Mouse (Mus musculus) telencephalon, adult 2 months (tissue): ENCODE measurements at regions not wholly inside any gene's neighbourhood (a gene's known extent, or its start where the extent isn't known, plus 50 kb on each side); places are given as distances from the start of the nearest gene placed in this dataset.

ENCODE experiments used
- DNase-seq: peaks from one replicate; pipeline ENCODE4 v3.0.0-alpha.2; 2011; ENCODE audit warnings: low read depth, low spot score

DNA sequence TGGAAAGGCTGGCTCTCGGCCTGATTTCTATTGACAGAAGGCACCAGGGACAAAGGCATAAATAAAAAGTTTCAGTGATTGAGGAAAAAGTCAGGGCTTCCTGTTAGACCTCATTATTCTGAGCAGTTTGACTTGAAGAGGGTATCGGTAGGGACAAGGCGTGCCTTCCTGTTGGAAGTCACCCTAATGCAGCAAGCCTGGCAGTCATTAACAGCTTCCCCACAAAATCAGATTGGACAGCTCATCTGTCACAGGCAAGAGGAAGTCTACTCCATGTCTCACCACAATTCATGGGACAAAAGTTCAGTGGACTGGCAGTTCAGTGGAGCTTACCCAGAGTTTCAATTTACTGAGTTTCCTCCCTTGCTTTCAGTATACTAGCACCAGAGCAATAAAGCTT lies 715.5 kb downstream of the Fam181b start:
- DNase-seq = no peak

DNA sequence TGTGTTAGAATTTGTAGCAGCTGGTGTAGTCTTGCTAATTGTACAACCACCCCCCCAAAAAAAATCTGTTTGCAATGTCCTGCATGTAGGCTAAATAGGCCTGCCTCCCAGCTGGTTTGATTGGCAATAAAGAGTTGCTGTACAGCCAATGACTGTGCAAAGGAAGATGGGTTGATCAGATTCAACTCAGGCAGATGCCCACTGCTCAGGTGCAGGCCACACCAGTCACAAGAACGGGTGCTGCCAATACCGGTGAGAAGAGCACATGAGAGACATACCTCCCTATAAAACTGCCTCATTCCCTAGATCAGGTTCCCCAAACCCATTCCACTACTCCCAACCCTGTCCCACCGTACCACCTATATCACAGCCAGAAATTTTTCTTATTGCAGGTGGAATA lies 756.0 kb downstream of the Fam181b start:
- DNase-seq = no peak

DNA sequence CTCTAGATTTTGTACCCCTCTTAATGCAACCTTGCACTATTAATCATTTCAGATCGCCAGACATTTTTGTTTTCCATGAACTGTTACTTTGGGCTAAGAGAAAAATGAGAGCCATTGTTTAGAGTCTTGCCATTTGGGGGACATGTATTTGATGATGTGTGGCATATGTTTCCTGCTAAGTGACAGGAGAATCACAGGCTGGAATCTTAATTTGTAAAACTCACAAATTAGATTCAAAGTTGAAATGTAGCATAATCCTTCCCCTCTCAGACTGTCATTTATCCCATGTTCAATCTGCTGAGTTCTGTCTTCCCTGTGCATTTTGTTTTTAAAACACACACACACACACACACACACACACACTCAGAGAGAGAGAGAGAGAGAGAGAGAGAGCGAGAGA lies 756.5 kb downstream of the Fam181b start:
- DNase-seq = no peak

DNA sequence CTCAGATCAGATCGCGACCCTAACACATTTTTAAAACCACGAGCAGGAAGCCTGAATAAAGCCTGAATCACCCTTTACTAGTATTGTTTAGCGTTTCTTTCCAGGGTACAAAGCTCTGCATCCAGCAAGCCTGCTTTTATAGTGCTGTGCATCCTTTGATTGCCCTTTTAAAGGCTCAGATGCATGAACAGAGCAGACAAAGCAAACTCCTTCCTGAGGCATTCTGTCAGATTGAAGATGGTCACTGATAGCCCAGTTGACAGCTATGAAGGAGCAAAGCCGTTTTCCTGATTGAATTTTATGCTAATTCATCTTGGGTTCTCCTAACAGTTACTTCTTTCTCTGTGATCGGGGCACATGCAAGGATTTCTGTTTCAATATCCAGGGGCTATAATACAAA lies 775.4 kb downstream of the Fam181b start:
- DNase-seq = no peak

DNA sequence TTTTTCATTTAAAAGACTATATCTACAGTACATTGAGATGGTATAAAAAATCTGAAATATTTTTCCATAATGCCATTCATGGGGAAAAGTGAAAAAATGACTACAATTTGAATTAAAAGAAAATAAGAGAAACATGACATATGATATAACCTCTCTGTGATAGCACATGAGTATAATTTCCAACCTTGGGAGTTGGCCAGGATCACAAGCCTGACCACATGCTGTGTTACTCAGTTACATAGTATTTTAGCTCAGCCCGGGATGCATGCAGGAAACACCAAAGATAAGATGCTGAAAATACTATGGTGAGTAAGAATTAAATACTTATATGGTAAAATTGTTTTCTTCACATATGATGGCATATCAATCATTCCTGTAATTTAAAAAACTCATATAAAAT lies 814.0 kb downstream of the Fam181b start:
- DNase-seq = no peak

DNA sequence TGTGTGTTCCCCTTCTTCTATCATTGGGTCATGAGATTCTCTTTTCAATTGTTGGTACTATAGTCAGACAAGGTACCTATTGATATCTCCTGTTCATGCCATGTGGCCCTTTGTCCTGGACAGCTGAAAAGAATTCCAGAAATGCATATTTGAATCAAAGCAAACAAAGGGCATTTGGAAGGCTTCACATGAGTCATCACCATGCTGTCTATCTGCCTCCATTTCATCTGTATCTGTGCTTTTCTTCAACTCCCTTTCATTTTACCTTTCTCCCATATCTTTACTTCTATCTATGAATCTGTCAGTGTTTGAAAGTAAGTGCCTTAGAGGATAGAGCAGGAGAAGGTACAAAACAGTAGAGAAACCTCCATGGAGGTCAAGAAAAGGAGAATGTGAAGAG lies 817.3 kb downstream of the Fam181b start:
- DNase-seq = no peak

DNA sequence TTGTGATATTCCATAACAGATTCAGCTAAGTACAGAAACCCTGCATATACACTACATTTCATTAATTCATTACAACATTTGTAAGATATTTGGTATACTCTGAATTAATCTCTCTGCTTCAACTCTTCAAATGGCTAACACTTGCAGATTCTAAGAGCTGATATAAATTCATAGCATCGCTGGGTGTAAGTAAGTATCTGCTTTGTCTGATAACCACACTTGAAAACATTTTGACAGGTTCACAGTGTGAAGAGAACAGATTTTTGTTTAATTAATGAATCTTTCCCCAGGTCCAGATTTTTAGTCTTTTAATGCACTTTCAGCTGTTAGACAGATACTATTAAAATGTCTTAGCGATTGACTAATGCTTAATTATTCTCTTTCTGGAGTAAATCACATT lies 823.1 kb downstream of the Fam181b start:
- no peak for DNase-seq

DNA sequence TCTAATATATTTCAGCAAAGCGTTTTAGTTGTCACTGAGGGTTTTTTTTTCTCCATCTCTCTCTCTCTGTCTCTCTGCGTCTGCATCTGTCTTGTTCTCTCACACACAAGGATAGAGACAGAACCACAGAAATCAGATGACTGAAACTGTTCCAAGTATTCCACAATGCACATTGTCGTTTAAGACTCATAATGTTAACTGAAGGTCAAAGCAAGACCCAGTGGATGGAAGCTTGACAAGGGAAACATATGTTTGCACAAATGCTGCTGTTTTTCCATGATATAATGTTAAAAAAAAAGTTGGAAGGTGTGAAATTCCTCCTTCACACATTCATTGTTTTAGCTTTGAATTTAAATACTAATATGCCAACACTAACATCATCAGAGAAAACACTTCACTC lies 857.3 kb downstream of the Fam181b start:
- no peak for DNase-seq

DNA sequence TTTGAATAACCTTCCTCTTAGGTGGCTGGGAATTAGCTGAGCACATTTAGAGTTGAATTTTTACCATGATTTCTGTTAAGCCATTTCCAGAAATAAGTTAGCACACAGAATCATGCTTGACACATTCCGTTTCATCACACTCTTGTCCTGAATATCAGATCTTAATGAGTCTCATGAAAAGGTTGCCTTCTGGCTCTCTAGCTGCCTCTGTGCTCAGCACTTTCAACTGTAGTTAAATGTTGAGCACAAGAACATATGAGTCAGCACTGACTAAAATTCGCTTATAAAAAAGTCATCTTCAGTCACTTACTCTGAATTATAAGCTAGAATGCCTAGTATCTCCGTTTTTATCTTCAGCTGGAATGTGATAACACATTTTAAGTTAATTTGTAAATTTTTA lies 902.4 kb downstream of the Fam181b start:
- DNase-seq = peak; percentile 22

DNA sequence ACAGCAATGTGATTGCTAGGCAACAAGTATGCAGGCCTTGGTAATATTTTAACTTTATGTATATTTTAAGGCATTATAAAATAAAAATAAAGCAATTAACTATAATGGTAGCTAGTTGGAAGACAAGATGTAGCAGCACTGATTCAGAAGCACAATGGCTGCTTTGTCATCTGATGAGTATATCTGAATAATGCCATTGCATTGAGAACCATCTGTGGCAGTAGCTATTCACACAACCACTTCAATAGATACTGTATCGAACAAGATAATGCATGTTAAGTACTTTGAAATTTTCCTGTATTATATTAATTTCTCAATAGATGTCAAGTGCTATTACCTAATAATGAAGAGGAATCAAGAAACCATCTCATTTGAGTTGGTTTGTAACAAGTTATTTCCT lies 923.1 kb downstream of the Fam181b start:
- DNase-seq = no peak

DNA sequence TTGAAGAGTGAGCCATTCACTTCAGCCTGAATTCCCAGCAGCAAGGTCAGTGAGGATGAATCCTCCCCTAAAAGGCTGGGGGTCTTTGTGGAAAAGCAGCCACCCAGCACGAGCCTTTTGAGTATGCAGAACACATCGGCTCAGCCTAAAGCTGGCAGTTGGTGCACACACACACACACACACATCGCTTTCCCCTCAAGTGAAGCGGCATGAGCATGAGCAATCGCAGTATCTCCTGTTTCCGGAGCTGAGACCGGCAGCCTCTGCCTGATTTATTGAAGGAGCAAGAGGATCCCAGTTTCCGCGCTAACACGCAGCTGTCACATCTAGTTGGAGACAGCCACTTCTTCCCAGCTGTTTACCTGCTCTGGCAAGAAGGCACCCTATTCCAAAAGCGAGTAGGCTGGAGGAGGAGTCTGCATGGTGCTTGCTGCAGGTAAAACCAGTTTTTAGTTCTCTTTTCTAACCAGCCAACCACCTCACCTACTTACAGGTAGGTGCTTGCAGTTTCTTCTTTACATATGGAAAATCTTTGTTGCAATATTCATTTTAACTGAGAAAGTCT lies 962.9 kb downstream of the Fam181b start:
- DNase-seq = no peak

DNA sequence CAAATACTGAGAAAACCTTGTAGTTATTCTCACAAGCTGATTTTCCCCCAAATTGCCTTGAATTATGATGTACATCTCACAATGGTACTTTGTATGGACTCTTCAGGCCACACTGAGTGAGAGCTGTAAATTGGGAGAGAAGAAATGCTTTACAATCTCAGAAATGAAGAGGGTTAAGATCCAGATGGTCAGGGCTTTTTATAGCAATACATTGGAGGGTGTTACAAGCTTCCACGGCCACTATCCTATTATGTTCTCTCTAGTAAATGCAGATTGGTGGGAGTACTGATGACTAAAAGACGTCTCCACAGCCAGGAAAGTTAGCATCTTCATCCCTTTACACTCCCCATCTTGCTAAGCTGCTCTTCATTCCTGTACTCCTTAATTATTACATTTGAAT lies 965.8 kb downstream of the Fam181b start:
- no peak for DNase-seq

DNA sequence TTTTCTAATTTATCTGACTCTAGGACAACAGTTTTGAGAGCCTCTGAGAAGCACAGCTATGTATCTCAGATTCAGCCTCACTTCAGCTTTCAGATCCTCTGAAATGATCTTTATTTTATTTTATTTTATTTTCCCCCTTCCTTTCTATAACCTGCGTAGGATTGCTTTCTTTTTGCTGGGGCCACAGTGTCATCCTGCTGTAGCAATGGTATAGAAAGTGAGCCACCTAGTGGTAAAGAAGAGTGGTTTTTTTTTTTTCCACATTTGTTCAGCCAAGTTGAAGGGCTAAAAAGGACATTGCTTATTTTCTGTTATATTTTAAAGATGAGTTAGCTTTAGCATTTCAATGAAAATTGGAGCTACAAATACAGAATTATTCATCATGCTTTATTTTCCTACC lies 966.4 kb downstream of the Fam181b start:
- DNase-seq = no peak

DNA sequence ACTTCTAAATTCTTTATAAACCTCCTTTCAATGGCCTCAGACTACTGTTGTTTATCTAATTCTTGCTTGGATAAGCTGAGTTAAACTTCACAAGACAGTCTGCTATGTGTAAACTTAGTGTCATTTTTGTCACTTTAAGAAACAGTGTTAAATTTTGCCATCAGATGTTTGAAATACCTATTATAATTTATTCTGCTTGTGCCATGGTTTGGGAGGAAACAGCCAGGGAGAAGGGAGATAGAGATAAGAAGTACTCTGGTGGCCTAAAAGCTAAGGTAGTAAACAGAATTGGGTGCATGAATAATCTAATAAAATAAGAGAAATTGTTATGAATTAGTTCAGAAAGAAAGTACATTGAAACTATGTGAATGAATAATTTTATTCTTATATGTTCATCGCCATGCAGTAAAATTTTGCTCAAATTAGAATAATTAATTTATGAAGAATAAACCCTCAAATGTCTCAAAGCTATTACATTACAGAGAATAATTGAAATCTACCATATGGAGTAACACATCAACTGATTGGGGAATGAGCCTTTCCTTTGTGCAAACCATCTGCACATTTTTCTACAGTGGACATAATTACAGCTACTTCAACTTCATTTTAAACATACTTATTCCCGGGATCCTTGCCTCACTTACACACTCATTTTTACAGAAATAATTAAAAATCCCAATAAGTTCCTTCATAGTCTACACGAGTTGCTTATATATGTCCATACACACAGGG lies 982.3 kb downstream of the Fam181b start:
- DNase-seq = no peak
